Mouse (Mus musculus): ENCODE data around the gene Trpc5.

- TF ChIP-seq EP300 (IDR thresholded peaks at IDR 0.05; ENCODE audit: insufficient read depth, low read depth, low read length) (no peak), POLR2A (IDR thresholded peaks at IDR 0.05; ENCODE audit: insufficient read depth, low read length) (no peak), CTCF (IDR thresholded peaks at IDR 0.05; ENCODE audit: low read depth, low read length) (no peak)
These were observed 313.8 kb downstream of the Trpc5 start for GRCm38 (mm10) chrX:144374196-144374595.
